Mouse (Mus musculus) brown adipose tissue, adult 24 weeks (tissue): Measurements from ENCODE around the gene Ptpn9. TPM values are rescaled to one million over a fixed set of nuclear protein-coding genes. Genes with fewer than 3 reads are reported as not detected.
"Not testable (repeated sequence)": the region's sequence is repeated elsewhere in the genome, so short reads cannot be mapped to it uniquely, and the experiment has no call there.

Experiments used
- H3K27ac ChIP-seq: fragments of 200-500 bp; replicated peaks from 2 replicates; pipeline ENCODE4 v1.5.1; 2012; ENCODE audit warnings: low read depth, mild to moderate bottlenecking, low read length
- H3K4me1 ChIP-seq: fragments of 200-500 bp; 2 replicates; pipeline ENCODE4 v1.6.1; 2012; ENCODE audit warnings: low read length, mixed read lengths; ENCODE audit not compliant: control insufficient read depth, insufficient read depth, insufficient read length
- H3K4me3 ChIP-seq: fragments of 200-500 bp; 2 replicates; pipeline ENCODE4 v1.5.1; 2012; ENCODE audit warnings: low read depth, mild to moderate bottlenecking, low read length, moderate library complexity; ENCODE audit not compliant: insufficient read depth
- polyA plus RNA-seq: library from polyadenylated mRNA; stranded (reverse); fragments of >200 nt; gene quantifications from 2 replicates; pipeline ENCODE4 v1.2.4, GENCODE M21; 2012; ENCODE audit not compliant: missing spikeins, insufficient read depth, insufficient read length

Gene Ptpn9
- polyA plus RNA-seq, 1 experiment: 13.4 TPM

DNA sequence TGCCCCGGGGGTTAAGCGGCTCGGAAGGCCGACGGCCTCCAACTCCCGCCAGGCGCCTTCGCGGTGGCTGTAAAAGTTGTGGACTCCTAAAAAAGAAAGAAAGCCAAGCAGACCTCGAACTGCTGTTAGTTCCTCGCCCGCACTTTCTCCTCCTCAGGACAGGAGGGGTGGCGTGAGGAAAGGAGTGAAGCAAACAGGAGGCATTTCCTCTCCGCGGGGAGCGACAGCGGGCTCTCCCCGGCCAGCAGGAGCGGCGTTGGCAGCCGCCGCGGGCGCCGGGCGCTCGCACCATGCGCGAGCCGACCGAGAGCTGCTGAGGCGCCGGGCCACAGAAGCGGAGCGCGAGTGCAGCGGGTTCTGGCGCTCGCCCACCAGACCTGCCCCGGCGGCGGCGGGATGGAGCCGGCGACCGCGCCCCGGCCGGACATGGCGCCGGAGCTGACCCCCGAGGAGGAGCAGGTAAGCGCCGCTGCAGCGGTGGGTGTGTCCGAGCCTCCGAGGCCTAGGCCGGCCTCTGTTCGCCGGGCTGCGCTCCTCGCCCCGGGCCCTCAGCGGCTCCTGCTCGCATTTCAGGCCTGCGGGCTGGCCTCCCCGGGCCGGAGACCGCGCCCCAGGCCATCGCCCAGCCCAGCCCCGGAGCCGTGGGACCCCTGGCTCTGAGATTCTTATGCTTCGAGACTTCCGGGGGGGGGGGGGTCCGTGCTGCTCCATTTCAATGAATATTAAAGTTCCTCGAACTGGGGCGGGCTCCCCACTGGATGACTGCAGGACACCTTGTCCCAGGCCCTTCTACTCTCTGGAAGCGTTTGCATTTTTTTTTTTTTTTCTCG, 690 bp downstream of the Ptpn9 start:
- Histone ChIP-seq H3K27ac (peak overlapping the region; percentile 92), H3K4me1 (peaks cover 5% of the 10 kb centered on the region; the same call in 1 of the 2 replicates), H3K4me3 (peak overlapping the region; percentile 94)

DNA sequence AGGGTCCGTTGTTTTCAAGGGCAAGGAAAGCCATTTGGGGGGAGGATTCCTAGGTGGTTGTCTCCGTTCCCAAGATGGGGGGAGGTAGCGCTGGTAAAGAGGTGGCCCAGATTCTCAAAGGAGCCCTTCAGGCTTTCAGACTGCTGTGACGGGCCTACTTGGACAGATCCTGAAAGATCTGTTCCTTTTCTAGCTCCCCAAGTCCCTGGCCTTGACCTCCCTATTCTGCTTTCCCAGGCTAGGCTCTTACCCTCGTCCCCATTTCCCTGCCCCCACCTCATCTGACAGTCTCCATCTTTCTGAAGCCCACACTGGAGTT, 1.3 kb downstream of the Ptpn9 start:
- H3K4me1 ChIP-seq: peaks cover 5% of the 10 kb centered on the region; the same call in 1 of the 2 replicates
- H3K4me3 ChIP-seq: peak overlapping the region; percentile 94
- H3K27ac ChIP-seq: peak overlapping the region; percentile 92

GRCm38 (mm10) chr9:56997206-56997605, 2.5 kb downstream of the Ptpn9 start:
- not testable (repeated sequence) for H3K27ac ChIP-seq, H3K4me1 ChIP-seq, H3K4me3 ChIP-seq

- no peak overlapping the region for H3K4me3 ChIP-seq
- peak overlapping the region; percentile 35; the same call in 1 of the 2 replicates for H3K27ac ChIP-seq
Measured at GRCm38 (mm10) chr9:57003011-57003410, 8.3 kb downstream of the Ptpn9 start.

DNA sequence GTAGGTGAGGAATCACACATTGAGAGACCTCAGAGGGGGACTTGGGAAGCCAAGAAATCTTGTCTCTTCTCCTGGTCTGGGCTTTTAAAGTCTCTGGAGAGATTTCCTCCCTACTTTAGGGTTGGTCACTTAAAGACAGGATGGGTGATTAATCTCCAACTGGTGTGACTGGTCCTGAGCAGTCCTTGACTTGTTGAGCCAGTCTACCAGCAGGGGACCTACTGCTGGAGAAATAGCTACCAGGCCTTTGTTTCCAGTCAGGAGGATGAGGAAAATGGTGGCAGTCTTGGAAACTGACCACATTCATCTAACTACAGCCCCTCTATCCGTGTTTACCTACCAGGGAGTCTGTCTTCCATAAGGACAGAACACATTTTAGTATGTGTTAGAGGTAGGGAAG, 17.7 kb downstream of the Ptpn9 start:
- no peak overlapping the region for H3K27ac ChIP-seq
- no peak overlapping the region for H3K4me3 ChIP-seq
- peaks cover under 1% of the 10 kb centered on the region; the same call in 1 of the 2 replicates for H3K4me1 ChIP-seq

More at GRCm38 (mm10) chr9:57003011-57003410, 8.3 kb downstream of the Ptpn9 start:
- peaks cover 4% of the 10 kb centered on the region for H3K4me1 ChIP-seq

DNA sequence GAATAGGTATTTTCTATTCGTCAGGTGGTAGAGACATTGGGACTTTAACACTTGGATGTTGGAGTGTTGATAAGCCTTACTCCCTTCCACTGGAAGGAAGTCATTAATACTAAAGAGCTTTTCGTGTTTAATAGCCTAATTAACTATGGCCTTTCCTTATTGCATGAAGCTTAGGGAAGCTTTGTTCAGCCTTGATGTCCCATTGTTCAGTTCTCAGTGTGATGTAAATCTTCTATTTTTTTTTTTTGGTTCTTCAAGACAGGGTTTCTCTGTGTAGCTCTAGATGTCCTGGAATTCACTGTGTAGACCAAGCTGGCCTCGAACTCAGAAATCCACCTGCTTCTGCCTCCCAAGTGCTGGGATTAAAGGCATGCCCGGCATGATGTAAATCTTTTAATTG, 18.2 kb downstream of the Ptpn9 start:
- Histone ChIP-seq H3K4me3 (no peak overlapping the region), H3K4me1 (peaks cover 2% of the 10 kb centered on the region; the same call in 1 of the 2 replicates), H3K27ac (no peak overlapping the region)

- Histone ChIP-seq H3K27ac (no peak overlapping the region), H3K4me3 (no peak overlapping the region), H3K4me1 (peaks cover 2% of the 10 kb centered on the region; the same call in 1 of the 2 replicates)
Measured at GRCm38 (mm10) chr9:57013756-57014155, 19.0 kb downstream of the Ptpn9 start.

- Histone ChIP-seq H3K4me3 (no peak overlapping the region), H3K4me1 (peaks cover 2% of the 10 kb centered on the region; the same call in 1 of the 2 replicates), H3K27ac (no peak overlapping the region)
Measured at GRCm38 (mm10) chr9:57014766-57015165, 20.0 kb downstream of the Ptpn9 start.

GRCm38 (mm10) chr9:57017631-57018030, 22.9 kb downstream of the Ptpn9 start:
- H3K27ac ChIP-seq: no peak overlapping the region; the same call in 1 of the 2 replicates
- peaks cover 2% of the 10 kb centered on the region; the same call in 1 of the 2 replicates for H3K4me1 ChIP-seq
- H3K4me3 ChIP-seq: no peak overlapping the region

DNA sequence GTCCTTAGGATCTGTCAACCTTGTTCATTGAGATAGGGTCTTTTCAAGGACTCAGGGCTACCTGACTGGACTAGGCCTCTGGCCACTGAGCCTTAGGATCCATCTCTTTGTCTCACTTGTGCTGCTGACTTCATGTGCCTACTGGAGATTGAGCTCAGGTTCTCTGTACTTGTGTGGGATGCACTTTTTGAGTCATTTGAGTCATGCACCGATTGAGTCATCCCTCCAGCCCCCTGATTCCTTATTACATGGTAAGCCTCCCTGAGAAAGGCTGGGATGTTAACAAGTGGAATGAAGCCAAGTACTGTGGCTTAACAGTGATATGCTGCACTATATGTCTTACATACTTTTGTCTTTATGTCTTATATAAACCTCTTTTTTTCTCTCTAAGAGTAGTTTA, 37.0 kb downstream of the Ptpn9 start:
- Histone ChIP-seq H3K27ac (no peak overlapping the region), H3K4me1 (no peaks in the 10 kb centered on the region), H3K4me3 (no peak overlapping the region)

DNA sequence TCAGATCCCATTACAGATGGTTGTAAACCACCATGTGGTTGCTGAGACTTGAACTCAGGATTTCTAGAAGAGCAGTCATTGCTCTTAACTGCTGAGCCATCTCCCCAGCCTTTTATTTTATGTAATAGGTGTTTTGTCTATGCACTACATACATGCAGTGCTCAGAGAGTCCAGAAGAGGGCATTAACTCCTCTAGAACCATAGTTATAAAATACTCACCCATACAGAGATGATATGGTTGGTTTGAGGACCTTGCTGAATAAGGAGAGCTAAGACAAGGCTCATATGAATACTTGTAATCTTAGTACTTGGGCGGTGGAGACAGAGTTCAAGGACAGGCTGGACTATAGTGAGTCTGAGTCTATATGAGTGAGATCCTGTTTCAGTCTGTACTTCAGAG, 61.5 kb downstream of the Ptpn9 start:
- H3K4me3 ChIP-seq: no peak overlapping the region
- H3K27ac ChIP-seq: no peak overlapping the region
- H3K4me1 ChIP-seq: no peaks in the 10 kb centered on the region

DNA sequence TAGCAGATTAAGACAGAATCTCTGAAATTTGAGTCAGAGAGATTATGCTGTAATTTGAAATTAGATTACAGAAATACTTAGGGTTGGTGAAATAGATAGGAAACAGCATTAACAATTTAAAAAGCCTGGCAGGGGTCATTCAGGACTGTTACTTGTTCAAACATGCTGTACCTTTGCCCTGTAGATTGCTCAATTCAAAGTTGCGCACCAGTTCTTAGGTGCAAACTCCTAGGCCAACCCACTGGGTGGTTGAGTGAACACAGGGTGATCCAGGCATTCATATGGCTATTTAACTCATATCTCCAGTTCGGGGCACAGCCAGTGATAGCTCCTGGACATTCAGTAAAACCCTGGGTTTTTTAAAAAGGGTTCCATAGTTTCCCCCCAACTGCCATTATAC, 69.4 kb downstream of the Ptpn9 start:
- Histone ChIP-seq H3K4me3 (no peak overlapping the region), H3K27ac (no peak overlapping the region), H3K4me1 (no peaks in the 10 kb centered on the region)

DNA sequence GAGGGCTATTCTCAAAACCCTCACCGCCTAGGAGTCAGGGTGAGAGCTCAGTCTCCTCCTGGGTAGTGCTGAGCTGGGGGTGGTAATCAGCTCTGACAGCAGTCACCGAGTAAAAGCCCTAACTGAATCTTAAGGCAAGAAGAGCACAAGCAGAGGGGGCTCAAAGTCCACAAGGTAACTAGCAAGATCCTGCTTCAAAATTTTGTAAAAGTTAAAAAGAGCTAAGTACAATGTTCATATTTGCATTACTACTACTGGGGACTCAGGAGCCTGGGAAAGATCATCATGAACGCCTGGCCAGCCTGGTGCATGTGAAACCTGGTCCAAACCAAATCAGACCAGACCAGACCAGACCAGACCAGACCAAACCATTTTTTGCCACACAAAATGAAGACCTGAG, 73.5 kb downstream of the Ptpn9 start:
- H3K27ac ChIP-seq: no peak overlapping the region

DNA sequence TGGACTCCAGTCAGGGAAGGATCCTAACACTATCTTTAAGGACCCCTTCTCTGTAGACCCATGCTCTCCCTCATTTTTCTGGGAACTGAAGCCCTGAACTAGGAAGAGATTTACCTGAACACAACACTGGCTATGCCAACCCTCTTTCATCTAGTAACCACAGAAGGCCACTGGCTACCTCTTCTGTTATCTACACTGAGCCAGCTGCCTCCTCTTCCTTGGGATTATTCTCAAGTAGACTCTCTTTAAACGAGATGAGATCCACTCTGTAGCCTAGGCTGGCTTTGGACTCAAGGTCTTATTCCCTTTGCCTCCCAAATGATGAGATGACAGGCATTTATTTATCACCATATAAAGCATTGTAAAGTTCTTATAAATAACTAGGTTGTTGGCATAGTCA, 75.5 kb downstream of the Ptpn9 start:
- no peak overlapping the region for H3K4me3 ChIP-seq
- no peak overlapping the region for H3K27ac ChIP-seq
- H3K4me1 ChIP-seq: peaks cover 3% of the 10 kb centered on the region; the same call in 1 of the 2 replicates

More for the DNA sequence above, 73.5 kb downstream of the Ptpn9 start:
- H3K4me1 ChIP-seq: no peaks in the 10 kb centered on the region
- H3K4me3 ChIP-seq: no peak overlapping the region

GRCm38 (mm10) chr9:57070800-57071545, 76.2 kb downstream of the Ptpn9 start:
- H3K4me1 ChIP-seq: peaks cover 3% of the 10 kb centered on the region; the same call in 1 of the 2 replicates
- 0 out of 2 replicates have a peak overlapping the region, but pooled peaks have one; percentile 37 for H3K27ac ChIP-seq
- peak overlapping the region; percentile 99 for H3K4me3 ChIP-seq
